Mouse (Mus musculus): ENCODE data around the gene Bean1. TPM values are rescaled to one million over a fixed set of nuclear protein-coding genes. Genes with fewer than 3 reads are reported as not detected.

The Bean1 gene
- polyA plus RNA-seq, 1 experiment from 2014 or later = 0.76 TPM

DNA sequence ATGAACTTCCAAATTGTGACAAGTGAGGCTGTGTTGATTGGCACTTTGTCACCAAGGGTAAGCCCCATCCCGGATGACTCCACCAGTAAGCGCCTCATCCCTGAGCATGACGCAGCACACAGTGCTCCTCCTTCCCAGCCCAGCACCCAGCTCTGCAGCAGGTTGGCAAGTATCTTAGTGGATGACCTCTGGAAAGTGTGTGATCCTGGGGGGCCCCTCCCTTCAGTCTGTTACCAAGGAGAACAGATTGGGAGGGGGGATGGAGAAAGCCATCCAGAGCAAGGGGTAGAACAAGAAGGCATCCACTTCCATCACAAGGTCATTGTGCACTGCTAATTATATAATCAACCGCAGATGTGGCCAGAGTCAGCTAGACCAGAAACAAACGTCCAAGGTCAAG, 9.5 kb upstream of the Bean1 start:
- Histone ChIP-seq H3K9ac (ENCODE audit: low read length) (no peak overlapping the region), H3K4me1 (ENCODE audit: control insufficient read depth, insufficient read depth, low read length) (no peaks in the 10 kb centered on the region), H3K27ac (ENCODE audit: low read length) (no peak overlapping the region), H3K4me3 (ENCODE audit: low read length) (no peak overlapping the region), H3K27me3 (ENCODE audit: control insufficient read depth, insufficient read depth, low read length) (no peaks in the 10 kb centered on the region), H3K9me3 (replicated peaks; ENCODE audit: control insufficient read depth, low read length) (no peaks in the 10 kb centered on the region), H3K4me2 (ENCODE audit: low read depth, low read length) (no peak overlapping the region), H3K36me3 (ENCODE audit: control insufficient read depth, insufficient read depth) (no peaks in the 10 kb centered on the region)
- WGBS = 72% methylated on average over 5 of the region's 5 CpGs
- ATAC-seq (replicated peaks; ENCODE audit: extremely low read depth, insufficient read depth, low FRiP score) = no peak

DNA sequence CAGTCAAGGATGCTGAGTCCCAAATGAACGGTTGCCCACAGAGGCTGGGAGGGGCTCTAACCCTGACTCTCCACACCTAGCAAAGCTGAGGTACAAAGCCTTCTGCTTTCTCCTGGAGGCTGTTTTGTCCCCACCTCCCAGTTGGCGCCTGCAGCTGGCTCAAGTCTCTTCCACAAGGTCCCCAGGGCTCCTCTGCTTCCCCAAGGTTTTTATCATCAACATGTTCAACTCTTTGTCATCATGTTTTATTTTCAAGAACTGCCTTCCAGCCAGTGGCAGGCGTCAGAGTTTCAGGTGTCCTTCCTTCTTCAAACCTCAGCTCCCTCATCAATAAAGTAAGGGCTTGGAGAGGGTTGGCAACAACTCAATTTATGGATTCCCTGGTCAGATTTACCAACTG, 781 bp upstream of the Bean1 start:
- H3K9ac ChIP-seq (ENCODE audit: low read length) = no peak overlapping the region
- ATAC-seq (replicated peaks; ENCODE audit: extremely low read depth, insufficient read depth, low FRiP score) = no peak
- peaks cover 4% of the 10 kb centered on the region; the same call in 1 of the 2 replicates for H3K4me1 ChIP-seq (ENCODE audit: control insufficient read depth, insufficient read depth, low read length)
- H3K27ac ChIP-seq (ENCODE audit: low read length) = no peak overlapping the region
- no peaks in the 10 kb centered on the region for H3K9me3 ChIP-seq (replicated peaks; ENCODE audit: control insufficient read depth, low read length)
- no peak overlapping the region for H3K4me3 ChIP-seq (ENCODE audit: low read length)
- no peaks in the 10 kb centered on the region for H3K36me3 ChIP-seq (ENCODE audit: control insufficient read depth, insufficient read depth)
- peaks cover 49% of the 10 kb centered on the region for H3K27me3 ChIP-seq (ENCODE audit: control insufficient read depth, insufficient read depth, low read length)
- H3K4me2 ChIP-seq (ENCODE audit: low read depth, low read length) = no peak overlapping the region
- WGBS = 68% methylated on average over 3 of the region's 3 CpGs

GRCm38 (mm10) chr8:104171050-104171620, 893 bp downstream of the Bean1 start:
- no peak overlapping the region for H3K27ac ChIP-seq (ENCODE audit: low read length)
- 5% methylated on average over 32 of the region's 32 CpGs for WGBS
- peaks cover 8% of the 10 kb centered on the region; the same call in 1 of the 2 replicates for H3K4me1 ChIP-seq (ENCODE audit: control insufficient read depth, insufficient read depth, low read length)
- peaks cover 50% of the 10 kb centered on the region for H3K27me3 ChIP-seq (ENCODE audit: control insufficient read depth, insufficient read depth, low read length)
- peak overlapping the region; percentile 74 for H3K9ac ChIP-seq (ENCODE audit: low read length)
- no peak for ATAC-seq (replicated peaks; ENCODE audit: extremely low read depth, insufficient read depth, low FRiP score)
- H3K36me3 ChIP-seq (ENCODE audit: control insufficient read depth, insufficient read depth) = no peaks in the 10 kb centered on the region
- peak overlapping the region; percentile 62 for H3K4me3 ChIP-seq (ENCODE audit: low read length)
- no peaks in the 10 kb centered on the region for H3K9me3 ChIP-seq (replicated peaks; ENCODE audit: control insufficient read depth, low read length)
- peak overlapping the region; percentile 99 for H3K4me2 ChIP-seq (ENCODE audit: low read depth, low read length)

GRCm38 (mm10) chr8:104172420-104172819, 2.2 kb downstream of the Bean1 start:
- 86% methylated on average over 6 of the region's 6 CpGs for WGBS
- no peak overlapping the region for H3K27ac ChIP-seq (ENCODE audit: low read length)
- peaks cover 50% of the 10 kb centered on the region for H3K27me3 ChIP-seq (ENCODE audit: control insufficient read depth, insufficient read depth, low read length)
- no peaks in the 10 kb centered on the region for H3K9me3 ChIP-seq (replicated peaks; ENCODE audit: control insufficient read depth, low read length)
- peaks cover 9% of the 10 kb centered on the region; the same call in 1 of the 2 replicates for H3K4me1 ChIP-seq (ENCODE audit: control insufficient read depth, insufficient read depth, low read length)
- no peak overlapping the region for H3K4me2 ChIP-seq (ENCODE audit: low read depth, low read length)
- H3K36me3 ChIP-seq (ENCODE audit: control insufficient read depth, insufficient read depth) = no peaks in the 10 kb centered on the region
- no peak overlapping the region for H3K9ac ChIP-seq (ENCODE audit: low read length)
- no peak overlapping the region for H3K4me3 ChIP-seq (ENCODE audit: low read length)
- no peak for ATAC-seq (replicated peaks; ENCODE audit: extremely low read depth, insufficient read depth, low FRiP score)

DNA sequence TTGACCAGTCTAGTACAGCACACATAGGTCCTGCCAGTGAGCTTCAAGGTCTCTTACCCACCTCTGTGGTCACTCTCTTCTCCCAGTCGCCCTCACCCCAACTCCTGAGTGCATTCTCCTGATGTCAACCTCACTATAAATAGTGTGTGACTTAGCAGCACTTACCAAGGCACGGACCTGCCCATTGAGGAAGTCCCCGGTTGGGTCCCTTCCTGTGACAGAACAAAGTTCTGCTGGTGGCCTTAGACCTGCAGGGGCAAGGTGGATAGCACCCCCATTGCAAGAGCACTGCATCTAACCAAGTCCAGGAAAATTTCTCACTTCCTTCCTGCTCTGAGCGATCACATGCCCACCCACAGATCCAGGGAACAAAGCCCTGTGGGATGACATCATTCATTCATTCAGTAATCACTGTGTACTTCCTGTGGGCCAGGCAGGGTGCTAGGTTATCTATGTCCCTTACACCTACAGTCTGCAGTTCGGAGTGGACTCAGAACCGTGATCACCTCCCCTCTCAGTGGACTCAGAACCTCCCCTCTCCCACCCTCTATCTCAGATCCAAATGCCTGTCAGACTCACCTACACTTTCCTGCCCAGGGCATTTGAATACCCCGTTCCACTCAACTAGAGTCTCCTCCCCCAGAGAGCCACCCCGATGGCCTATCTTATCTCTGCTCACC, 5.7 kb downstream of the Bean1 start:
- peaks cover 34% of the 10 kb centered on the region for H3K27me3 ChIP-seq (ENCODE audit: control insufficient read depth, insufficient read depth, low read length)
- no peaks in the 10 kb centered on the region for H3K9me3 ChIP-seq (replicated peaks; ENCODE audit: control insufficient read depth, low read length)
- H3K4me2 ChIP-seq (ENCODE audit: low read depth, low read length) = no peak overlapping the region
- no peak overlapping the region for H3K4me3 ChIP-seq (ENCODE audit: low read length)
- H3K36me3 ChIP-seq (ENCODE audit: control insufficient read depth, insufficient read depth) = no peaks in the 10 kb centered on the region
- H3K27ac ChIP-seq (ENCODE audit: low read length) = 0 out of 2 replicates have a peak overlapping the region, but pooled peaks have one; percentile 18
- H3K9ac ChIP-seq (ENCODE audit: low read length) = no peak overlapping the region
- peak; percentile 29; the same call in 1 of the 2 replicates for ATAC-seq (replicated peaks; ENCODE audit: extremely low read depth, insufficient read depth, low FRiP score)
- WGBS = 36% methylated on average over 8 of the region's 8 CpGs
- H3K4me1 ChIP-seq (ENCODE audit: control insufficient read depth, insufficient read depth, low read length) = peaks cover 7% of the 10 kb centered on the region; the same call in 1 of the 2 replicates

DNA sequence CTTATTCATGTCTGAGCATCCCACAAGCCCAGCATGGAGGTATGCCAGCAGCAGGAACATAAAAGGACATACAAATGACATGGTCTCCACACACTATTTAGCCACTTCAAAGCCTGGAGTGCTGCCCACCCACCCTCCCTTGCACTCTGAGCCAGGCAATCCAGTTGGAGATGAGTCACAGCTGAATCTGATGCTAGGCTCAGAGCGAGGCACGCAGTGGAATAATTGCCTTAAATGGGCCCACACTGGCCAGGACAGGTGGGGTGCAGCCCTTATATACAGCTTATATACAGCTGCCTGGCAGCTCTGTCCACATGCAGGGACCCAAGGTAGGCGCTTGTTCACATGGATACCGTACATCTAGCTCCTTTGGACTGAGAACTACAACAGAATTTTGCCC, 6.8 kb downstream of the Bean1 start:
- H3K36me3 ChIP-seq (ENCODE audit: control insufficient read depth, insufficient read depth) = no peaks in the 10 kb centered on the region
- 0 out of 2 replicates have a peak, but pooled peaks cover 5% of the 10 kb centered on the region for H3K4me1 ChIP-seq (ENCODE audit: control insufficient read depth, insufficient read depth, low read length)
- H3K4me2 ChIP-seq (ENCODE audit: low read depth, low read length) = no peak overlapping the region
- H3K27me3 ChIP-seq (ENCODE audit: control insufficient read depth, insufficient read depth, low read length) = peaks cover 23% of the 10 kb centered on the region
- no peak for ATAC-seq (replicated peaks; ENCODE audit: extremely low read depth, insufficient read depth, low FRiP score)
- H3K9ac ChIP-seq (ENCODE audit: low read length) = no peak overlapping the region
- no peak overlapping the region for H3K27ac ChIP-seq (ENCODE audit: low read length)
- H3K4me3 ChIP-seq (ENCODE audit: low read length) = no peak overlapping the region
- no peaks in the 10 kb centered on the region for H3K9me3 ChIP-seq (replicated peaks; ENCODE audit: control insufficient read depth, low read length)
- WGBS = 71% methylated on average over 4 of the region's 4 CpGs

- Histone ChIP-seq H3K4me1 (ENCODE audit: control insufficient read depth, insufficient read depth, low read length) (no peaks in the 10 kb centered on the region), H3K4me3 (ENCODE audit: low read length) (no peak overlapping the region), H3K36me3 (ENCODE audit: control insufficient read depth, insufficient read depth) (no peaks in the 10 kb centered on the region), H3K27me3 (ENCODE audit: control insufficient read depth, insufficient read depth, low read length) (no peaks in the 10 kb centered on the region), H3K4me2 (ENCODE audit: low read depth, low read length) (no peak overlapping the region), H3K9ac (ENCODE audit: low read length) (no peak overlapping the region), H3K9me3 (replicated peaks; ENCODE audit: control insufficient read depth, low read length) (no peaks in the 10 kb centered on the region), H3K27ac (ENCODE audit: low read length) (no peak overlapping the region)
- WGBS = 25% methylated on average over 6 of the region's 6 CpGs
- no peak for ATAC-seq (replicated peaks; ENCODE audit: extremely low read depth, insufficient read depth, low FRiP score)
These were observed 14.7 kb downstream of the Bean1 start for GRCm38 (mm10) chr8:104184905-104185304.

GRCm38 (mm10) chr8:104186827-104187226, 16.6 kb downstream of the Bean1 start:
- 62% methylated on average over 4 of the region's 4 CpGs for WGBS
- no peak for ATAC-seq (replicated peaks; ENCODE audit: extremely low read depth, insufficient read depth, low FRiP score)

GRCm38 (mm10) chr8:104187622-104188021, 17.4 kb downstream of the Bean1 start:
- Histone ChIP-seq H3K4me3 (ENCODE audit: low read length) (no peak overlapping the region), H3K4me1 (ENCODE audit: control insufficient read depth, insufficient read depth, low read length) (no peaks in the 10 kb centered on the region), H3K27ac (ENCODE audit: low read length) (no peak overlapping the region), H3K36me3 (ENCODE audit: control insufficient read depth, insufficient read depth) (no peaks in the 10 kb centered on the region), H3K9ac (ENCODE audit: low read length) (no peak overlapping the region), H3K4me2 (ENCODE audit: low read depth, low read length) (no peak overlapping the region), H3K9me3 (replicated peaks; ENCODE audit: control insufficient read depth, low read length) (no peaks in the 10 kb centered on the region), H3K27me3 (ENCODE audit: control insufficient read depth, insufficient read depth, low read length) (no peaks in the 10 kb centered on the region)
- no peak for ATAC-seq (replicated peaks; ENCODE audit: extremely low read depth, insufficient read depth, low FRiP score)
- 83% methylated on average over 6 of the region's 6 CpGs for WGBS

More at GRCm38 (mm10) chr8:104186827-104187226, 16.6 kb downstream of the Bean1 start:
- Histone ChIP-seq H3K9ac (ENCODE audit: low read length) (no peak overlapping the region), H3K4me3 (ENCODE audit: low read length) (no peak overlapping the region), H3K27ac (ENCODE audit: low read length) (no peak overlapping the region), H3K4me1 (ENCODE audit: control insufficient read depth, insufficient read depth, low read length) (no peaks in the 10 kb centered on the region), H3K4me2 (ENCODE audit: low read depth, low read length) (no peak overlapping the region), H3K9me3 (replicated peaks; ENCODE audit: control insufficient read depth, low read length) (no peaks in the 10 kb centered on the region), H3K27me3 (ENCODE audit: control insufficient read depth, insufficient read depth, low read length) (no peaks in the 10 kb centered on the region), H3K36me3 (ENCODE audit: control insufficient read depth, insufficient read depth) (no peaks in the 10 kb centered on the region)
